Mouse (Mus musculus): Measurements from ENCODE around the gene Phf7. TPM values are rescaled to one million over a fixed set of nuclear protein-coding genes. Genes with fewer than 3 reads are reported as not detected.

Gene Phf7
- polyA plus RNA-seq, 1 experiment from 2014 or later, result 8.3 TPM

- Histone ChIP-seq H3K27ac (peak overlapping the region; percentile 40), H3K4me1 (replicated peaks) (peaks cover 69% of the 10 kb centered on the region), H3K4me3 (no peak overlapping the region), H3K4me2 (no peak overlapping the region), H3K36me3 (no peaks in the 10 kb centered on the region), H3K27me3 (no peaks in the 10 kb centered on the region), H3K9ac (no peak overlapping the region), H3K9me3 (replicated peaks) (no peaks in the 10 kb centered on the region)
- 47% methylated on average over 8 of the region's 8 CpGs for WGBS
- no peak for ATAC-seq (replicated peaks; ENCODE audit: insufficient number of reproducible peaks, insufficient read depth, low FRiP score, low read depth)
Measured at GRCm38 (mm10) chr14:31230442-31230841, 20.7 kb downstream of the Phf7 start.

GRCm38 (mm10) chr14:31228234-31228633 is 22.9 kb downstream of the Phf7 start:
- Histone ChIP-seq H3K27me3 (no peaks in the 10 kb centered on the region), H3K9me3 (replicated peaks) (no peaks in the 10 kb centered on the region), H3K4me3 (no peak overlapping the region), H3K4me2 (no peak overlapping the region), H3K27ac (no peak overlapping the region; the same call in 1 of the 2 replicates), H3K36me3 (no peaks in the 10 kb centered on the region), H3K4me1 (replicated peaks) (peaks cover 74% of the 10 kb centered on the region), H3K9ac (no peak overlapping the region)
- ATAC-seq (replicated peaks; ENCODE audit: insufficient number of reproducible peaks, insufficient read depth, low FRiP score, low read depth), result no peak
- 56% methylated on average over 6 of the region's 6 CpGs for WGBS

- peak overlapping the region; percentile 62 for H3K27ac ChIP-seq
- ATAC-seq (replicated peaks; ENCODE audit: insufficient number of reproducible peaks, insufficient read depth, low FRiP score, low read depth), result peak; percentile 79
- no peaks in the 10 kb centered on the region for H3K9me3 ChIP-seq (replicated peaks)
- H3K27me3 ChIP-seq, result no peaks in the 10 kb centered on the region
- WGBS, result 23% methylated on average over 4 of the region's 4 CpGs
- H3K4me3 ChIP-seq, result no peak overlapping the region
- no peak overlapping the region for H3K4me2 ChIP-seq
- no peaks in the 10 kb centered on the region for H3K36me3 ChIP-seq
- H3K4me1 ChIP-seq (replicated peaks), result peaks cover 66% of the 10 kb centered on the region
- no peak overlapping the region for H3K9ac ChIP-seq
Measured at GRCm38 (mm10) chr14:31226978-31227377, 24.1 kb downstream of the Phf7 start.

- 0 out of 2 replicates have a peak within 1 kb of the TSS, but pooled peaks have one; percentile 7 for H3K27ac ChIP-seq
- H3K4me2 ChIP-seq, result peak within 1 kb of the TSS; percentile 48
- peak within 1 kb of the TSS; percentile 16; the same call in 1 of the 2 replicates for H3K4me3 ChIP-seq
- ATAC-seq (replicated peaks; ENCODE audit: insufficient number of reproducible peaks, insufficient read depth, low FRiP score, low read depth), result peak; percentile 60
- H3K9me3 ChIP-seq (replicated peaks), result no peaks in the 10 kb centered on the region
- H3K9ac ChIP-seq, result peak within 1 kb of the TSS; percentile 40
- WGBS, result 7% methylated on average over 11 of the region's 11 CpGs
- peaks cover 44% of the 10 kb centered on the region for H3K4me1 ChIP-seq (replicated peaks)
- H3K27me3 ChIP-seq, result no peaks in the 10 kb centered on the region
- no peaks in the 10 kb centered on the region for H3K36me3 ChIP-seq
Measured at GRCm38 (mm10) chr14:31217666-31218065, 33.5 kb downstream of the Phf7 start, which contains the start of gene Sema3g. TSS of gene Sema3g (plus strand) at chr14:31217860.

- H3K4me1 ChIP-seq (replicated peaks), result peaks cover 52% of the 10 kb centered on the region
- 0 out of 2 replicates have a peak within 1 kb of the TSS, but pooled peaks have one; percentile 7 for H3K27ac ChIP-seq
- H3K4me2 ChIP-seq, result peak within 1 kb of the TSS; percentile 48
Measured at GRCm38 (mm10) chr14:31216846-31217245, 34.3 kb downstream of the Phf7 start, which contains the start of gene Nisch. TSS of gene Nisch (minus strand) at chr14:31216946.

GRCm38 (mm10) chr14:31215157-31216002 is 35.7 kb downstream of the Phf7 start:
- Histone ChIP-seq H3K4me2 (no peak overlapping the region), H3K27ac (peak overlapping the region; percentile 92), H3K4me1 (replicated peaks) (peaks cover 59% of the 10 kb centered on the region), H3K9me3 (replicated peaks) (no peaks in the 10 kb centered on the region), H3K9ac (no peak overlapping the region), H3K4me3 (no peak overlapping the region), H3K36me3 (peaks cover 8% of the 10 kb centered on the region; the same call in 1 of the 2 replicates), H3K27me3 (no peaks in the 10 kb centered on the region)
- 30% methylated on average over 15 of the region's 15 CpGs for WGBS
- ATAC-seq (replicated peaks; ENCODE audit: insufficient number of reproducible peaks, insufficient read depth, low FRiP score, low read depth), result peak; percentile 25; the same call in 1 of the 2 replicates

More at GRCm38 (mm10) chr14:31216846-31217245, 34.3 kb downstream of the Phf7 start, which contains the start of gene Nisch:
- H3K36me3 ChIP-seq, result peaks cover under 1% of the 10 kb centered on the region; the same call in 1 of the 2 replicates
- H3K9me3 ChIP-seq (replicated peaks), result no peaks in the 10 kb centered on the region
- H3K27me3 ChIP-seq, result no peaks in the 10 kb centered on the region
- H3K4me3 ChIP-seq, result peak within 1 kb of the TSS; percentile 16; the same call in 1 of the 2 replicates
- H3K9ac ChIP-seq, result peak within 1 kb of the TSS; percentile 40
- 69% methylated on average over 2 of the region's 2 CpGs for WGBS
- no peak for ATAC-seq (replicated peaks; ENCODE audit: insufficient number of reproducible peaks, insufficient read depth, low FRiP score, low read depth)

- no peak overlapping the region for H3K4me2 ChIP-seq
- no peak overlapping the region for H3K9ac ChIP-seq
- no peaks in the 10 kb centered on the region for H3K27me3 ChIP-seq
- no peaks in the 10 kb centered on the region for H3K9me3 ChIP-seq (replicated peaks)
- 49% methylated on average over 3 of the region's 3 CpGs for WGBS
- no peak overlapping the region for H3K4me3 ChIP-seq
- H3K36me3 ChIP-seq, result peaks cover 12% of the 10 kb centered on the region; the same call in 1 of the 2 replicates
- ATAC-seq (replicated peaks; ENCODE audit: insufficient number of reproducible peaks, insufficient read depth, low FRiP score, low read depth), result no peak
- H3K27ac ChIP-seq, result peak overlapping the region; percentile 92
- peaks cover 59% of the 10 kb centered on the region for H3K4me1 ChIP-seq (replicated peaks)
Measured at GRCm38 (mm10) chr14:31214684-31215083, 36.4 kb downstream of the Phf7 start.

GRCm38 (mm10) chr14:31213868-31214267 is 37.2 kb downstream of the Phf7 start:
- Histone ChIP-seq H3K27me3 (no peaks in the 10 kb centered on the region), H3K4me2 (no peak overlapping the region; the same call in 1 of the 2 replicates), H3K4me3 (no peak overlapping the region), H3K36me3 (peaks cover 12% of the 10 kb centered on the region; the same call in 1 of the 2 replicates), H3K4me1 (replicated peaks) (peaks cover 59% of the 10 kb centered on the region), H3K27ac (peak overlapping the region; percentile 92), H3K9ac (no peak overlapping the region), H3K9me3 (replicated peaks) (no peaks in the 10 kb centered on the region)
- 45% methylated on average over 8 of the region's 8 CpGs for WGBS
- no peak for ATAC-seq (replicated peaks; ENCODE audit: insufficient number of reproducible peaks, insufficient read depth, low FRiP score, low read depth)

- Histone ChIP-seq H3K36me3 (peaks cover 12% of the 10 kb centered on the region; the same call in 1 of the 2 replicates), H3K27me3 (no peaks in the 10 kb centered on the region), H3K9ac (peak overlapping the region; percentile 43; the same call in 1 of the 2 replicates), H3K27ac (peak overlapping the region; percentile 92), H3K4me3 (no peak overlapping the region), H3K4me1 (replicated peaks) (peaks cover 55% of the 10 kb centered on the region), H3K9me3 (replicated peaks) (no peaks in the 10 kb centered on the region), H3K4me2 (peak overlapping the region; percentile 84)
- ATAC-seq (replicated peaks; ENCODE audit: insufficient number of reproducible peaks, insufficient read depth, low FRiP score, low read depth), result no peak
- 42% methylated on average over 3 of the region's 3 CpGs for WGBS
Measured at GRCm38 (mm10) chr14:31212499-31212898, 38.6 kb downstream of the Phf7 start.

- ATAC-seq (replicated peaks; ENCODE audit: insufficient number of reproducible peaks, insufficient read depth, low FRiP score, low read depth), result no peak
- Histone ChIP-seq H3K36me3 (peaks cover 12% of the 10 kb centered on the region; the same call in 1 of the 2 replicates), H3K9ac (peak overlapping the region; percentile 43), H3K4me2 (peak overlapping the region; percentile 84), H3K9me3 (replicated peaks) (no peaks in the 10 kb centered on the region), H3K4me1 (replicated peaks) (peaks cover 58% of the 10 kb centered on the region), H3K27ac (peak overlapping the region; percentile 92), H3K4me3 (peak overlapping the region; percentile 30), H3K27me3 (no peaks in the 10 kb centered on the region)
- 63% methylated on average over 6 of the region's 6 CpGs for WGBS
Measured at GRCm38 (mm10) chr14:31211854-31212253, 39.3 kb downstream of the Phf7 start.

GRCm38 (mm10) chr14:31209133-31209557 is 42.0 kb downstream of the Phf7 start:
- Histone ChIP-seq H3K27ac (peak overlapping the region; percentile 92), H3K4me1 (replicated peaks) (peaks cover 52% of the 10 kb centered on the region), H3K9me3 (replicated peaks) (no peaks in the 10 kb centered on the region), H3K27me3 (no peaks in the 10 kb centered on the region), H3K36me3 (peaks cover 15% of the 10 kb centered on the region), H3K9ac (peak overlapping the region; percentile 69), H3K4me2 (peak overlapping the region; percentile 84), H3K4me3 (peak overlapping the region; percentile 86)
- peak; percentile 71 for ATAC-seq (replicated peaks; ENCODE audit: insufficient number of reproducible peaks, insufficient read depth, low FRiP score, low read depth)
- WGBS, result 34% methylated on average over 4 of the region's 4 CpGs
